Mouse (Mus musculus) brain, embryonic 14.5 days (tissue): ENCODE data around the gene Inpp5e.

ENCODE experiments used
- CTCF ChIP-seq: fragments of 200-500 bp; IDR thresholded peaks from 2 replicates; pipeline ENCODE4 v1.5.1; 2012; ENCODE audit warnings: inconsistent platforms, mild to moderate bottlenecking, moderate library complexity, borderline replicate concordance; ENCODE audit not compliant: insufficient read depth, insufficient read length; ENCODE audit errors: extremely low read depth
- POLR2A ChIP-seq: fragments of 200-500 bp; IDR thresholded peaks from 2 replicates; pipeline ENCODE4 v1.6.1; 2012; ENCODE audit warnings: mild to moderate bottlenecking, inconsistent platforms, borderline replicate concordance; ENCODE audit not compliant: poor library complexity, insufficient read depth, insufficient read length, severe bottlenecking; ENCODE audit errors: extremely low read depth

DNA sequence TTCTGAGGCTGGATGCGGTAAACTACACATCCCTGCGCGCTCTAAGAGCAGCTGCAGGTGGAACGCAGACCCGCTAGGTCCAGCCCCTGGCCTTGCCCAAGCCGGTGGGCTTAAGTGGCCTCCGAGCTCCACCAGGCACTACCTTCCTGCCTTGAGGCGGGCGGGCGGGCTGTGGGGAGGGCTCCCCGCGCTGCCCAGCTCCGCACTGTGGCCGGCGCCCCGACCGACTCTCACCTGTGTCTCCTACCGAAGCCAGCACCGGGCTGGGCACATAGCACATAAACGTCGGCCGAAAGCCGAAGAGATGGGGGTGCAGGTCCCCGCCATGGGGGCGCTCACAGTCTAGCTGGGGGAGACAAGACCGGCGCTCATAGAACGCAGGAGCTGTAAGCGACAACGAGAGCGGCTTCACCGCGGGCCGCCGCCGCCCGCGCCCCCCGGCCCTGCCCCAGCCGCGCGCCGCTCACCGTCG, 20.3 kb downstream of the Inpp5e start:
- TF ChIP-seq CTCF, result no peak
- TF ChIP-seq POLR2A, result no peak
